Mouse (Mus musculus): ENCODE results near the gene Elovl6.

- TF ChIP-seq CTCF (conservative IDR thresholded peaks at IDR 0.05; ENCODE audit: low read length): no peak
- no peak for TF ChIP-seq NANOG (IDR thresholded peaks at IDR 0.05; ENCODE audit: borderline replicate concordance, low read length)
- no peak for TF ChIP-seq POU5F1 (IDR thresholded peaks at IDR 0.05; ENCODE audit: borderline replicate concordance, low read length)
These were observed 90.5 kb downstream of the Elovl6 start for GRCm38 (mm10) chr3:129622705-129623104.
